Mouse (Mus musculus) small intestine, adult 2 months (tissue): ENCODE data around the gene Pgd. TPM values are rescaled to one million over a fixed set of nuclear protein-coding genes. Genes with fewer than 3 reads are reported as not detected.
A peak's percentile ranks its signal among the peaks of the same experiment; 100 is the strongest.
"Not testable (repeated sequence)": the region's sequence is repeated elsewhere in the genome, so short reads cannot be mapped to it uniquely, and the experiment has no call there.

Source experiments
- H3K27ac ChIP-seq: fragments of 200-500 bp; 2 replicates; pipeline ENCODE4 v1.5.1; 2012; ENCODE audit warnings: low read depth, low read length, control low read depth, inconsistent platforms; ENCODE audit not compliant: insufficient read depth
- H3K27me3 ChIP-seq: fragments of 200-500 bp; 2 replicates; pipeline ENCODE4 v1.6.1; 2012; ENCODE audit warnings: mild to moderate bottlenecking, moderate library complexity, low read length, inconsistent platforms; ENCODE audit not compliant: control insufficient read depth, insufficient read depth
- H3K36me3 ChIP-seq: fragments of 200-500 bp; 2 replicates; pipeline ENCODE4 v1.6.1; 2012; ENCODE audit warnings: mild to moderate bottlenecking, low read length, control low read depth, inconsistent platforms; ENCODE audit not compliant: control insufficient read depth, insufficient read depth
- H3K4me1 ChIP-seq: fragments of 200-500 bp; 2 replicates; pipeline ENCODE4 v1.6.1; 2012; ENCODE audit warnings: low read length, inconsistent platforms, mixed read lengths; ENCODE audit not compliant: control insufficient read depth, insufficient read depth, insufficient read length
- H3K4me3 ChIP-seq: fragments of 200-500 bp; 2 replicates; pipeline ENCODE4 v1.5.1; 2012; ENCODE audit warnings: low read depth, mild to moderate bottlenecking, control low read depth, inconsistent platforms, low read length, moderate library complexity
- CTCF ChIP-seq: fragments of 200-500 bp; IDR thresholded peaks from 2 replicates; pipeline ENCODE4 v1.5.1; 2012; ENCODE audit warnings: low read depth, mild to moderate bottlenecking, control low read depth, inconsistent platforms, low read length, moderate library complexity, mixed read lengths; ENCODE audit not compliant: insufficient replicate concordance, insufficient read length; ENCODE audit errors: extremely low read depth
- POLR2A ChIP-seq: fragments of 200-500 bp; IDR thresholded peaks from 2 replicates; pipeline ENCODE4 v1.6.1; 2012; ENCODE audit warnings: low read depth, mild to moderate bottlenecking, control low read depth, inconsistent platforms, low read length, moderate library complexity
- WGBS: fragments of 180-500 bp; shearing (Covaris S2); methylation state at CpG from one replicate; pipeline ENCODE4 v1.1.7; 2018; 5-methylcytosine and 5-hydroxymethylcytosine counted together
- polyA plus RNA-seq: library from polyadenylated mRNA; depleted of rRNA; stranded (reverse); fragments of >200 nt; gene quantifications from 2 replicates; pipeline ENCODE4 v1.2.3, GENCODE M21; 2012

The Pgd gene
- polyA plus RNA-seq, 1 experiment, result 292 TPM

DNA sequence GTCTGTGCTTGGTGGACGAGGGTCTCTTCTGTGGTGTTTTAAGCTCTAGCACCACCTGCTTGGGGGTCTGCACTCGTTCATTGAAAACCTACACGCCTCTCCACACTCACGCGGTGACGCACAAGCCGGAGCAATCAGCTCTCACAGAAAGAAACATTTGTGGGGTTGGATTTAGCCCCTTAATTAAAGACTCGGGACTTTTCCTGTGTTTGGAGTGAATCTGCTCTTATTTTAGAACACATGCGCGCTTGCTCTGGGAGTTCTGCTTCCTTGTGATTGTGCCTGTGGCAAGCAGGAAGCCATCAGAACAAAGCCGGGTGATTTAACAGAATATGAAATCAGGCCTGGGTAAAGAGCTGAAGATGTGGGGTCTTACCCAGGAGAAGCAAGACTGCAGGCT, 39.9 kb downstream of the Pgd start, which contains the start of gene Cort:
Gene Cort (minus strand): TSS at position 101 of the 400 bp plus-strand sequence.
- Histone ChIP-seq H3K27me3 (no peaks in the 10 kb centered on the region), H3K4me3 (no peak within 1 kb of the TSS), H3K27ac (no peak within 1 kb of the TSS), H3K36me3 (peaks cover 2% of the 10 kb centered on the region; the same call in 1 of the 2 replicates), H3K4me1 (peaks cover 2% of the 10 kb centered on the region)
- no peak for TF ChIP-seq CTCF
- no peak for TF ChIP-seq POLR2A
- WGBS, result 93% methylated on average over 11 of the region's 11 CpGs

DNA sequence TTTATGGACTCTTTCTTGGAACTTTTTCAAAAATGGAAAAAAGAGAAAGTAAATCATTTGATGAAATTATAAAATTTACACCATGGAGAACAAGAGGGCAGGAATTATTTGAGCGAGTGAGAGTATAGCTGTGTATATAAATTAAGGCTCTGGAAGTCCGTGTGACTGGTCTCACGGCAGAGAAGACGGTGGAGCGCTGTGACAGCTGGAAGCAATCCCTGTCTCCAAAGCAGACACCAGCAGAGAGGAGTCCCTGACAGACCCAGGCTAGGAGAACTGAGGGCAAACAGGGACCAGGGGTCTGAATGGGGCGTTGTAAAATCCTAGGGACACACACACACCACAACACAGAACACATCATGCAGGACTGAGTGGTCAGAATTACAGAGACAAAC, 40.5 kb downstream of the Pgd start:
- 85% methylated on average over 6 of the region's 6 CpGs for WGBS
- Histone ChIP-seq H3K4me1 (peaks cover 2% of the 10 kb centered on the region), H3K36me3 (peaks cover 2% of the 10 kb centered on the region; the same call in 1 of the 2 replicates), H3K27me3 (no peaks in the 10 kb centered on the region), H3K27ac (no peak overlapping the region), H3K4me3 (no peak overlapping the region)
- no peak for TF ChIP-seq CTCF
- TF ChIP-seq POLR2A, result no peak

DNA sequence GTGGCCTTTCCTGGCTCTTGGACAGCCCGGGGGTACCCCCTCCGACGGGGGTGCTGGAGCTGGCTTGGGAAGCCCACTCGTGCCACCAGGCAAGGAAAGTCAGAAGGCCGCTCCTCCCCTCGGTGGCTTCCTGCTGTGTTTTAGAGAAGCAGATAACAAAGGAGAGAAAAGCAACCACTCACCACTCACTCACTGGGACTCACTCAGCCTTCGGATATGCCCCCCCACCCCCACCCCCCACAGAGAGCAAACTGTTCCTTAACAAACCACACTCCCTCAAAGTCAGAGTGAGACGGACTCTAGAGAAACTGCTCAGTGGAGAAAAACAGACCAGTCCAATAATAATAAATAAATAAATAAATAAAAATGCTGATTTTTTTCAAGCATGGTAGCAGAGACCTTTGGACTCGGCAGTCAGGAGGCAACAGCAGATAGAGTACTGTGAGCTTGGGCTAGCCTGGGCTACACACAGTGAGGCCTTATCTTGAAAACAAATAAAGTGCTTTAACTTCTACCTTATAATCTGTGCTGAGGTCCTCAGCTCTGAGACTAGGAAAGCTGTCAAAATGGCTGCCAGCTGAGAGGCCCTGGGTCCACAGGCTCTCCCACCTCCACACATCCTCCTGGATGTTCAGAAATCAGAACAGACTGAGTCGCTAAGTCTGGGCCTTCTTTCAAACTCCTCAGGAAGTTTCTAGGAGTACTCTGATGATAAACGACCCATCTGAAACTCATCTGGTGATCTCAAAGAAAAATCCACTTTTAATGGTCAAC, 41.0 kb downstream of the Pgd start:
- no peak for TF ChIP-seq POLR2A
- no peak for TF ChIP-seq CTCF
- Histone ChIP-seq H3K4me3 (no peak overlapping the region), H3K27me3 (no peaks in the 10 kb centered on the region), H3K36me3 (peaks cover 4% of the 10 kb centered on the region; the same call in 1 of the 2 replicates), H3K27ac (no peak overlapping the region), H3K4me1 (peaks cover 2% of the 10 kb centered on the region)
- 79% methylated on average over 11 of the region's 11 CpGs for WGBS

DNA sequence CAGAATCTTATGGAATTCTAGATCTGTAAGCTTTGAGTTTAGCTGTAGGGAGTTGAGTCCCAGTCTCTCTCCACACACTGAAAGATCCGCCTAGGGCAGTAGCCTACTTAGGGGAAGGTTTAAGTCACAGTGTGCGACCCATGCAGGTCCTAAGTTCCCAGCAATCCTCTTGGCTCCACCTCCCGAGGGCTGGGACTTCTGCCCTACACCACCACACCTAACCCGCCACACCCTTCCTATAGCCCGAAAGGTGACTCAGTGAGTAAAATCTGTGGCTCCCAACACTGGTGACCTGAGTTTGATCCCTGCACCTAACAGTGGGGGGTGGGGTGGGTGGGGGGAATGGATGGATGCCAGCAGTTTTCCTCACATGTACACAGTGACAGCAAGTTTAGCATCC, 43.1 kb downstream of the Pgd start:
- 36% methylated on average over 5 of the region's 5 CpGs for WGBS
- Histone ChIP-seq H3K36me3 (peaks cover 13% of the 10 kb centered on the region), H3K4me3 (no peak overlapping the region), H3K27ac (no peak overlapping the region), H3K27me3 (no peaks in the 10 kb centered on the region), H3K4me1 (peaks cover 2% of the 10 kb centered on the region)
- TF ChIP-seq CTCF, result no peak
- no peak for TF ChIP-seq POLR2A

DNA sequence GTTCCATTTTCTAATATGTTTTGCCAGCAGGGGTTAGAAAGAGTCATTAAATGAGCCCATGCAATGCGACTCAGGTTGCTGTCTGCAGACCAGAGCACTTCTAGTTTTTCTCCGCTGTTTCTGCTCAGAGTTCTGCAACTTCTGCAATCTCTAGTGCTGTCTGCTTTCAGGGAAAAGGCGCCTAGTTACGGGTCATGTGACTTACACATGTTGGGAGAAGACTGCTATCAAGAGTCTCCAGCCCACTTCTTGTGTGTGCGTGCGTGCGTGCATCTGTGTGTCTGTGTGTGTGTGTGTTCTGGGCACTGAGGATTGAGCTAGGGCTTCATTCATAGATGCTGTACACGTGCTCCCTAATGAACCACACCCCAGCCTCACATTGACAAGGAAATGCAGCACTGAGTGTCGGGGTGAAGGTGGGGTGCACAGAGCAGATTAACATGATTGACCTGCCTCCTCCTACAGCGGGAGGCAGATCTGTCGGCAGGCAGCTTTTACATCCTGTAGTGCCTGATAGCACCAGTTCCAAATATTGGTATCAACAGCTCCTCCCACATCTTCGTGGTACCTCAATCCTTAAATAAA, 46.5 kb downstream of the Pgd start:
- H3K27ac ChIP-seq, H3K27me3 ChIP-seq, H3K4me3 ChIP-seq, H3K4me1 ChIP-seq: not testable (repeated sequence)
- WGBS, result 74% methylated on average over 12 of the region's 12 CpGs
- H3K36me3 ChIP-seq, result peaks cover 25% of the 10 kb centered on the region

DNA sequence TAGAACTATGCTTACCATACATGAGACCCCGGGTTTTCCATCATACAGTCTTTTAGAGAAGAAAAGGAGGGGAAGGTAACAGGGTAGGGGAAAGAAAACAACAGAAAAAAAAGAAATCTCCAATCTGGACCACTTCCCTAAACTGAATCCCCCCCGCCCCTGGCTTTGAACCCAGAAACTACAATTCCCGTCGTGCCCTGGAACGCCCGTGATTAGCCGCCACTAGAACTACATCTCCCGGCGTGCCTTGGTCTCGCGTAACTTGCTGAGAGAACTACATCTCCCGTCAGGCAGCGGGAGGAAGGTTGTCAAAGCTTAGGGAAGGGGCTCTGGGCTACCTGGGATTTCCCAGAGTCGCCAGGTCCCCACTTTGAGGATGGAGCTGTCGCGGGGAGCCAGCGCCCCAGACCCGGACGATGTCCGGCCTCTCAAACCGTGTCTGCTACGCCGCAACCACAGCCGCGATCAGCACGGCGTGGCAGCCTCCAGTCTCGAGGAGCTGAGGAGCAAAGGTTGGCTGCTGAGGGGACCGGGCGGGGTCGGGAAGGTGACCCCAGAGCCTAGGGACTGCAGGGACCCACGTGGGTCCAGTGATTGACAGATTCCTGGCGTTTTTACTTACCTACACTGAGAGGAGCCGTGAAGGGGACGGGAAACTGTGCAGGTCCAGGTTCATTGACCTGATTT, 62.6 kb downstream of the Pgd start, which contains the start of gene Dffa:
Gene Dffa (plus strand): TSS at position 272 of the 687 bp plus-strand sequence.
- Histone ChIP-seq H3K36me3 (peaks cover 17% of the 10 kb centered on the region), H3K4me1 (peaks cover 2% of the 10 kb centered on the region; the same call in 1 of the 2 replicates), H3K4me3 (peak within 1 kb of the TSS; percentile 85), H3K27ac (no peak within 1 kb of the TSS), H3K27me3 (no peaks in the 10 kb centered on the region)
- WGBS, result 1% methylated on average over 35 of the region's 35 CpGs
- TF ChIP-seq POLR2A (no peak), CTCF (no peak)

DNA sequence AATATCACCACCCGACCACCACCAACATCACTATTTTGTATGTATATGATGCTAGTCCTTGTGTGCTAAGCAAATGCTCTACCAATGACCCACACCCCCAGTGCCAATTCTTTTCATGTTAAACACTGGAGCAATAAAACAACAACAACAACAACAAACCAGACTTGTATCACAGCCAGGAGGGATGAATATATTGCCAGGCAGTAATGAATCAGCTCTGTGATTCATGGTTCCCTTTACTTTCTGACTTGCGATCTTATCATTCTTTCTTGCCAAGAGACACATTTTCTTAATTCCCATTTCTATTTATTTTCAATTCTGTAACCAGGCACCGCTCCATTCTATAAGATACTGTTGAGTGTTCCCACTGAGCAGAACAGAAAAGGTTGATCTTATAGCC, 65.1 kb downstream of the Pgd start:
- H3K4me3 ChIP-seq, result no peak overlapping the region
- H3K27me3 ChIP-seq, result no peaks in the 10 kb centered on the region
- TF ChIP-seq POLR2A, result no peak
- peaks cover 9% of the 10 kb centered on the region; the same call in 1 of the 2 replicates for H3K4me1 ChIP-seq
- 84% methylated on average over 3 of the region's 3 CpGs for WGBS
- no peak overlapping the region for H3K27ac ChIP-seq
- peaks cover 3% of the 10 kb centered on the region for H3K36me3 ChIP-seq

DNA sequence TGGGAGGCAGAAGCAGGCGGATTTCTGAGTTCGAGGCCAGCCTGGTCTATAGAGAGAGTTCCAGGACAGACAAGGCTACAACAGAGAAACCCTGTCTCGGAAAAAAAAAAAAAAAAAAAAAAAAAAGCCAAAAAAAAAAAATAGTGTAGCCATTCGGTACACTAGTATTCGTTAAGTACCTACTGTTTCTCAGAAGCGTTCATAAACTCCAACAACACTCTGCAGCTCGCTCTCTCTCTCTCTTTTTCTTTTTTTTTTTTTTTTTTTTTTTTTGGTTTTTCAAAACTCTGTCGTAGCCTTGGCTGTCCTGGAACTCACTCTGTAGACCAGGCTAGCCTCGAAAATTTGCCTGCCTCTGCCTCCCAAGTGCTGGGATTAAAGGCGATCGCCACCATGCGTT, 66.1 kb downstream of the Pgd start:
- WGBS, result 82% methylated on average over 12 of the region's 12 CpGs
- not testable (repeated sequence) for H3K27me3 ChIP-seq, H3K36me3 ChIP-seq, H3K4me1 ChIP-seq, H3K27ac ChIP-seq, H3K4me3 ChIP-seq
